Mouse (Mus musculus): ENCODE data around the gene Pitpnm2.

DNA sequence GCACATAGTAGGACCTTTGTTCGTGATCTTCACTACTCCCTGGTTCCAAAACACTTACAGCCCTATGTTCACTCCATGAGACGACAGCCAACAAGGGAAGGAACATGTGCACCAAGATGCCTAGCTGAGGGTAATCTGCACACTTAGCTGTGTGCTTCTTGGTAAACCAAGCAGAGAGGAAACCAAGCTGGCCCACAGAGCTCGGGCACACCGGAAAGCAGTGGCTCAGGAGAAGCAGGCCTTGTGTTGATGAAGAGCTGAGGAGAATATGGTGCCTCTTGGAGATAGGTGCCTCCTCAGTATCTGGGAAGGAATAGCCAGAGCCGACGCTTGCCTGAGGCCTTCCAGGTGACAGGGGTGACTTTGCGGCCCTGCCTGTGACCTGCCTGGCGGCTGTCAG, 26.0 kb downstream of the Pitpnm2 start:
- TF ChIP-seq CTCF (IDR thresholded peaks at IDR 0.05; ENCODE audit: low read depth, low read length) (no peak), GATA1 (IDR thresholded peaks at IDR 0.05; ENCODE audit: borderline replicate concordance, low read length) (no peak)

All from G1E (cell line).